Comparison of ENCODE assay signal across 10 mouse cellular contexts in the genomic region with DNA sequence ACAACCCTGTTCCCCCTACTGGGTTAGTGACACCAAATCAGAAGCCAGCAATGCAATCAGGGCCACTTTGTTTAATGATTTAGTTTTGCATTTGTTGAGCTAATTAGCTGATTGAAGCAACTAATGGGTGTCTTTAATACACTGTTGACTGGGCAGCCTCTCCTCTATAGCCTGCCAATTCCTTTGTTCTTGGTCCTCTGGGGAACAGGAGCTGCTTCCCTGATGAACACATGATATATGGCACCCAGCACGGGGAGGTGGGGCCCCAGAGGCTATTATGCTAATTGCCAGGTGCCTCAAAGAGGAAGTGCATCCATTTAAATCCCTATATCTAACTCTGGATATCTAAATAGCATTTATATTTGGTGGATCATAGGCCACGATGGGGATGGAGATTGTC.
A peak's percentile ranks its signal among the peaks of the same experiment; 100 is the strongest.
DNase-seq lines count a peak whose midpoint lies in the region; ATAC-seq and TF ChIP-seq lines count a peak whose summit lies in the region.
"Had no signal": no experiment of that assay in that cellular context is flagged by ENCODE, and none has a peak within 500 bp of the region (broad histone marks: within the 10 kb centered on the region; RNA-seq: fewer than 3 reads in every experiment).

No protein-coding gene starts in this region.

- no peaks in the 10 kb centered on the region for H3K27me3 ChIP-seq in heart, embryonic 11.5 days (ENCODE audit: control insufficient read depth, insufficient read depth, low read length)
- no peaks in the 10 kb centered on the region; the same call in 1 of the 2 replicates for H3K27me3 ChIP-seq in hindbrain, embryonic 15.5 days
- H3K27me3 ChIP-seq in midbrain, embryonic 14.5 days (ENCODE audit: control insufficient read depth, insufficient read depth, low read length): no peaks in the 10 kb centered on the region
- H3K27me3 ChIP-seq in liver, embryonic 11.5 days (replicated peaks; ENCODE audit: control insufficient read depth, insufficient read depth, low read length): no peaks in the 10 kb centered on the region
- H3K27me3 ChIP-seq: lung, embryonic 15.5 days had no signal

- 67% methylated on average over 2 of the region's 2 CpGs for WGBS in heart, embryonic 11.5 days (ENCODE audit: insufficient replicate concordance)
- 23% methylated on average over 2 of the region's 2 CpGs for WGBS in hindbrain, embryonic 15.5 days
- 42% methylated on average over 2 of the region's 2 CpGs for WGBS in midbrain, embryonic 14.5 days
- WGBS in liver, embryonic 11.5 days: 54% methylated on average over 2 of the region's 2 CpGs

- ATAC-seq in heart, embryonic 11.5 days (replicated peaks; ENCODE audit: insufficient number of reproducible peaks, low FRiP score, low TSS enrichment): no peak
- ATAC-seq in hindbrain, embryonic 15.5 days (ENCODE audit: low FRiP score, low read depth): peak; percentile 91
- ATAC-seq in midbrain, embryonic 14.5 days (ENCODE audit: low FRiP score, low TSS enrichment): peak; percentile 69
- no peak for ATAC-seq in liver, embryonic 11.5 days (replicated peaks; ENCODE audit: low FRiP score)

- intact Hi-C loops in heart, postnatal 14 days (cut with DNase I): no loop called here

- H3K36me3 ChIP-seq in heart, embryonic 11.5 days (ENCODE audit: control insufficient read depth, insufficient read depth, low read length): no peaks in the 10 kb centered on the region
- H3K36me3 ChIP-seq in hindbrain, embryonic 15.5 days: no peaks in the 10 kb centered on the region
- no peaks in the 10 kb centered on the region for H3K36me3 ChIP-seq in midbrain, embryonic 14.5 days (ENCODE audit: control insufficient read depth, insufficient read depth, low read length)
- H3K36me3 ChIP-seq in liver, embryonic 11.5 days (ENCODE audit: control insufficient read depth, insufficient read depth, low read length): no peaks in the 10 kb centered on the region
- H3K36me3 ChIP-seq: lung, embryonic 15.5 days had no signal

- DNase-seq in heart, postnatal 14 days: peak; percentile 11 to 15
- DNase-seq in brain, embryonic 14.5 days (ENCODE audit: low read depth): peak; percentile 96
- DNase-seq in midbrain, embryonic 14.5 days: peak; percentile 51
- no peak for DNase-seq in adrenal gland, adult 18-20 months (ENCODE audit: low spot score in 2 of 2)
- DNase-seq in liver, embryonic 11.5 days (ENCODE audit: low spot score): no peak
- DNase-seq in lung, postnatal 25 days (ENCODE audit: low spot score): no peak
- DNase-seq: cerebellum, adult 2 months had no signal

- no peak overlapping the region for H3K4me3 ChIP-seq in heart, embryonic 11.5 days (ENCODE audit: low read depth, low read length)
- H3K4me3 ChIP-seq in hindbrain, embryonic 15.5 days: no peak overlapping the region
- no peak overlapping the region for H3K4me3 ChIP-seq in midbrain, embryonic 14.5 days (replicated peaks; ENCODE audit: low read depth, low read length)
- H3K4me3 ChIP-seq in liver, embryonic 11.5 days (ENCODE audit: low read depth, low read length): no peak overlapping the region
- H3K4me3 ChIP-seq: lung, embryonic 15.5 days had no signal

- H3K9ac ChIP-seq in heart, embryonic 11.5 days (ENCODE audit: low read depth, low read length): no peak overlapping the region
- no peak overlapping the region for H3K9ac ChIP-seq in hindbrain, embryonic 15.5 days
- no peak overlapping the region for H3K9ac ChIP-seq in midbrain, embryonic 14.5 days (replicated peaks; ENCODE audit: low read length)
- no peak overlapping the region for H3K9ac ChIP-seq in liver, embryonic 11.5 days (ENCODE audit: low read depth, low read length)
- H3K9ac ChIP-seq: lung, embryonic 15.5 days had no signal

- no peak for TF ChIP-seq CTCF in brain, embryonic 14.5 days (IDR thresholded peaks at IDR 0.05; ENCODE audit: borderline replicate concordance, extremely low read depth, insufficient read depth, insufficient read length)

- TF ChIP-seq POLR2A in brain, embryonic 14.5 days (IDR thresholded peaks at IDR 0.05; ENCODE audit: borderline replicate concordance, extremely low read depth, insufficient read depth, insufficient read length, poor library complexity, severe bottlenecking): no peak

- no peaks in the 10 kb centered on the region for H3K9me3 ChIP-seq in heart, embryonic 11.5 days (replicated peaks; ENCODE audit: control insufficient read depth, low read length)
- no peaks in the 10 kb centered on the region for H3K9me3 ChIP-seq in hindbrain, embryonic 15.5 days
- H3K9me3 ChIP-seq in midbrain, embryonic 14.5 days (ENCODE audit: control insufficient read depth, low read length): no peaks in the 10 kb centered on the region
- H3K9me3 ChIP-seq in liver, embryonic 11.5 days (ENCODE audit: control insufficient read depth, low read length): no peaks in the 10 kb centered on the region
- H3K9me3 ChIP-seq: lung, embryonic 15.5 days had no signal

- H3K4me2 ChIP-seq in heart, embryonic 11.5 days: no peak overlapping the region
- no peak overlapping the region for H3K4me2 ChIP-seq in hindbrain, embryonic 15.5 days
- H3K4me2 ChIP-seq in midbrain, embryonic 14.5 days (ENCODE audit: low read length): no peak overlapping the region
- no peak overlapping the region for H3K4me2 ChIP-seq in liver, embryonic 11.5 days
- H3K4me2 ChIP-seq: lung, embryonic 15.5 days had no signal

- H3K4me1 ChIP-seq in heart, embryonic 11.5 days (ENCODE audit: control insufficient read depth, insufficient read depth, low read length): no peaks in the 10 kb centered on the region
- H3K4me1 ChIP-seq in hindbrain, embryonic 15.5 days (replicated peaks): peaks cover 21% of the 10 kb centered on the region
- peaks cover 11% of the 10 kb centered on the region for H3K4me1 ChIP-seq in midbrain, embryonic 14.5 days (ENCODE audit: control insufficient read depth, insufficient read depth, low read length)
- no peaks in the 10 kb centered on the region for H3K4me1 ChIP-seq in liver, embryonic 11.5 days (replicated peaks; ENCODE audit: control insufficient read depth, insufficient read depth, low read length)

- no peak overlapping the region for H3K27ac ChIP-seq in heart, embryonic 11.5 days (ENCODE audit: low read depth, low read length)
- H3K27ac ChIP-seq in hindbrain, embryonic 15.5 days (replicated peaks): 0 out of 2 replicates have a peak overlapping the region, but pooled peaks have one; percentile 2
- no peak overlapping the region for H3K27ac ChIP-seq in midbrain, embryonic 14.5 days (replicated peaks; ENCODE audit: low read depth, low read length)
- H3K27ac ChIP-seq in liver, embryonic 11.5 days (ENCODE audit: low read depth, low read length): no peak overlapping the region
- H3K27ac ChIP-seq: lung, embryonic 15.5 days had no signal

Comparison
In these comparisons a context has a peak if more than half of its experiments do, and no peak if none do; other contexts are left out.
1. DNase-seq: peak in heart, postnatal 14 days (2 of 2), brain, embryonic 14.5 days (single experiment) and midbrain, embryonic 14.5 days (single experiment); none in adrenal gland, adult 18-20 months (0 of 2), liver, embryonic 11.5 days (single experiment) and lung, postnatal 25 days (single experiment).
2. ATAC-seq: peak in hindbrain, embryonic 15.5 days (single experiment) and midbrain, embryonic 14.5 days (single experiment); none in heart, embryonic 11.5 days (single experiment) and liver, embryonic 11.5 days (single experiment).